Mouse (Mus musculus) granulocyte monocyte progenitor cell, adult 5-6 weeks (primary cell): ENCODE measurements around the gene Rnf5. TPM values are rescaled to one million over a fixed set of nuclear protein-coding genes. Genes with fewer than 3 reads are reported as not detected.

ENCODE experiments used
- ATAC-seq: replicated peaks from 2 replicates; pipeline ENCODE4 v1.8.0; 2016; ENCODE audit warnings: mild to moderate bottlenecking, moderate TSS enrichment, inconsistent platforms; ENCODE audit not compliant: poor library complexity, severe bottlenecking
- total RNA-seq, 2 experiments: library from RNA; stranded (forward) in 1 of 2; stranded (reverse) in 1 of 2; fragments of 200-712, 200-1000 nt in 1 of 2; fragments of >200 nt in 1 of 2; fragmentation: Nextera tagmentation in 1 of 2; gene quantifications; 2 replicates each; pipeline ENCODE4 v1.2.3; 2014 to 2017

Gene Rnf5
- total RNA-seq (2014; fragmentation: Nextera tagmentation) = 52.2 and 64.9 TPM in 2 replicates
- 13.8 and 15.2 TPM in 2 replicates for total RNA-seq (2017)

GRCm38 (mm10) chr17:34603375-34604060, at the start of gene Rnf5:
Gene Rnf5, minus strand, starts transcription at chr17:34603690.
- ATAC-seq = peak; percentile 72

GRCm38 (mm10) chr17:34652985-34653384, 49.5 kb upstream of the Rnf5 start:
- ATAC-seq = no peak

DNA sequence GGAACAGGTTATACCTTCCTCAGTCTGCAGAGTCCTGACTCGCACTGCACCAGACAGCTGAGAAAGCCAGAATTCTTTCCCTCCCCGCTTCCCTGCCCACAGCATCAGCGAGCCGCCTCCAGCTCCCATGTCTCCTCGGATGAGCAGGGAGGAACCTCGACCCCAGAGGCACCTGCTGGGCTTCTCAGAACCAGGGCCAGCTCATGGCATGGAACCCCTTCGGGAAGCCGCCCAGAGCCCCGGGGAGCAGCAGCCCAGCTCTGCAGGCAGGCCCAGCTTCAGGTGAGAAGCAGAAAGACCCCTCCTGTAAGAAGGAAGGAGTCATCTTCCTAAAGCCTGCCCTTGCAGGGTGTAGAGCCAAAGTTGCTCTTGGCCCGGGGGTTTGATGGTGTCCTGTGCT, 49.1 kb upstream of the Rnf5 start:
- ATAC-seq = no peak

DNA sequence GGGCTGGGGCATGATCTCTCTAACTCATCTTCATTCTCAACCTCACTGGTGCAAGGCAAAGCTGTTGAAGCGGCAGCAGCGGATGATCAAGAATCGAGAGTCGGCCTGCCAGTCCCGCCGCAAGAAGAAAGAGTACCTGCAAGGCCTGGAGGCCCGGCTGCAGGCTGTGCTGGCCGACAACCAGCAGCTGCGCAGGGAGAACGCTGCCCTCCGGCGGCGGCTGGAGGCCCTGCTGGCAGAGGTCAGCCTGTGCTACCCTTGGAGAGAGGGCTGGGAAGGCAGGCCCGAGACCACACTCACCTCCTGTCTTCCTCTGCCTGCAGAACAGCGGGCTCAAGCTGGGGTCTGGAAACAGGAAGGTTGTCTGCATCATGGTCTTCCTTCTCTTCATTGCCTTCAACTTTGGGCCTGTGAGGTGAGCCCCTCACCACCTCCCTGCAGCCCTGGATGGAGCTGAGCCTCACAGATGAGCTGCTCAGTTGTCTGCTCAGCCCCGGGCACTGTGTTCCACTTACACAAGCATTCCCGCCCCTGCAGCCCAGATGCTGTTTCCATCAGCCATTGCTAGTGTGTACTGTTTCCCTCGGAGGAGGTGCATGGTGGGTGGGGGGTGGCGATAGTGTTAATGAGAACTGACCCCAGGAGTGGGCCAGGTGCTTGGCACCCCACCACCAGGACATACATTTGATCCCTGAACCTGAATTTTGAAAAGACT, 48.2 kb upstream of the Rnf5 start:
- no peak for ATAC-seq

DNA sequence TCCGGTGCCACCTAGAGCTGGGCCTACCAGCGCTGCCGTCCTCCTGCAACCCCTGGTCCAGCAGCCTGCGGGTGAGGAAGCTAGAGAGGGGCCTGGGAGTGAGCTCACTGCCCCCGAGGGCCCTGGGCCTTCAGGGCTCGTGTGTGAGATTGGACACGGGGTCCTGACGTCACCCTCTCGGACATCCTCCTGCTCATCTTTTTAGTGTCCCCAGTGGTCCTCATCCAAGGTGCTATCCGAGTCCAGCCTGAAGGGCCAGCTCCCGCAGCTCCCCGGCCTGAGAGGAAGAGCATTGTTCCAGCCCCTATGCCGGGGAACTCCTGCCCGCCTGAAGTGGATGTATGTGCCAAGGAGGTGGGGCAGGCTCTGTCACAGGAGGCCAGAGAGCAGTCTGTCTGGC, 47.3 kb upstream of the Rnf5 start:
- no peak for ATAC-seq

DNA sequence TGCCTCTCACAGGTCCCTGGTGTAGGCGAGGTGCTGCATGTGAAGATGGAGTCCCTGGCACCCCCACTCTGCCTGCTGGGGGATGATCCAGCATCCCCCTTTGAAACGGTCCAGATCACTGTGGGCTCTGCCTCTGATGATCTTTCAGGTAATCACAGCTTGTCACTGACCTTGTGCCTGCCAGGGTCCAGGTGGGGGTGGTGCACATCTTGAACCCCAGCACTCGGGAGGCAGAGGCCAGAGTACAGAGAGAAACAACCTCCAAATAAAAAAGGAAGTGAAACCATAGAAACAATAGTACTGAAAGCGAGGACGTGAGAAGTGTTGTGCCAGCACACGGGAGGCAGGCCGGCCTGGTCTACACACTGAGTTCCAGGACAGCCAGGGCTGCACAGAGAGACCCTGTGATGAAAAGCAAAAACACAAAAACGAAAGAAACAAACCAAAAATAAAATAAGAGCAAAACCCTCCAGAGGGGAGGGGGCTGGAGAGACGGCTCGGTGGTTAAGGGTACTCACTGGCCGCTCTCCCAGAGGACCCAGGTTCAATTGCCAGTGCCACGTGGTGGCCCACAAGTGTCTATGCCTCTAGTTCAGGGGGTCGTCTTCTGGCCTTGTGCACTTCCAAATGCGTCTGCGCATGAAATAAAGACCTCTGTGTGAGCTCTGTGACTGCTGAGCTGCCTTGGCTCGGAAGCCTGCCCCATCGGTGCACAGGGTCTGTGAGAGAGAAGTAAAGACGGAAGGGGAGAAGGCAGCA, 45.8 kb upstream of the Rnf5 start:
- ATAC-seq = no peak

DNA sequence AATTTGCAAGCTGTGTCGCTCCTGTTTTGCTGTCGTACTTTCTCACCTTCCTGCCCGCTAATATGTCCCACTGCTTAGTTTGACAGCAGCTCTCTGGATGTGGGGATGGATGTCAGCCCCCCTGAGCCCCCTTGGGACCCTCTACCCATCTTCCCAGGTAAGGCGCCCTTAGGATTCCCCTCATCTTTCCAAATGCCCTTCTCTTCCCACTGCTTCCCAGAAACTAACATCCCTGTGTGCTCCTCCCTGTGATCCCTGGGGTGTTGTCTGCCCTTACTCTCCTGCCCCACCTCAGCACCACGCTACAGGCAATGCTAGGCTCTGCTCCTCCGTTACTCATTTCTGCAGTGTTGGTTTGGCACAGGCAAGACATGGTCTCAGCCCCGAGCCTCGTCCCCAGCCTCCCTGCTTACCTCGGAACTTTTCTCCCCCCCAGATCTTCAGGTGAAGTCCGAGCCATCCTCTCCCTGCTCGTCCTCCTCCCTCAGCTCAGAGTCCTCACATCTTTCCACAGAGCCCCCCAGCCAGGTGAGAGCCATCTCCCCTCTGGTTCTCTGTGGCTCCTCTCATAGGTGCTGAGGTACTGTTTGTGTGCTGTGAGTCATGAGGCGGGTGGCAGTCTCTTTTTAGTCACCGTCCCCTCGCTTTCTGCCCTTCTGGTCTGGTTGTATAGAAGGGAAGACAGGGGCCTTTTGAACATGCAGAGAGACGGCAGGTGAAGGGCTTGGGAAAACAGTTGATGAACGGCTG, 44.8 kb upstream of the Rnf5 start:
- ATAC-seq = no peak

- peak; percentile 81 for ATAC-seq
These were observed 43.7 kb upstream of the Rnf5 start, which contains the start of gene Atf6b for GRCm38 (mm10) chr17:34646906-34647787. Gene Atf6b, plus strand, starts transcription at chr17:34647146.

DNA sequence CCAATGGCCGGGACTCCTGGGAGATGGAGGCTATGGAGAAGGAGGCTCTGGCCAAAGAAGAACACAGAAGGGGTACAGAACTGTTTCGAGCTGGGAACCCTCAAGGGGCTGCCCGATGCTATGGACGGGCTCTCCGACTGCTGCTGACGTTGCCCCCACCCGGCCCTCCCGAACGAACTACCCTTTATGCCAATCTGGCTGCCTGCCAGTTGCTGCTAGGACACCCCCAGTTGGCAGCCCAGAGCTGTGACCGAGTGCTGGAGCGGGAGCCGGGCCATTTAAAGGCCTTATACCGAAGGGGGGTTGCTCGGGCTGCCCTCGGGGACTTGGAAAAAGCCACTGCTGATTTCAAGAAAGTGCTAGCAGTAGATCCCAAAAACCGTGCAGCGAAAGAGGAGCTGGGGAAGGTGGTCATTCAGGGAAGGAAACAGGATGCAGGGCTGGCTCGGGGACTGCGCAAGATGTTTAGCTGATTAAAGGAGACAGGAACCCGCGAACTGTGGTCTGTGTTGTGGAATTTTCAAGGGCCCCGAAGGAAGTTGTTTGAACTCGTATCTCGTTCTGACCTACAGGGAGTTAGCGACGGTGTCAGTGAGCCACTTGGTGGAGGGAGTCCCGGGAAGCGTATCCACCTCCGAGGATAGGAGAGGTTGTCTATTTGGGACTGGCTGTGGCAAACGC, 42.5 kb upstream of the Rnf5 start:
- ATAC-seq = 0 out of 2 replicates have a peak, but pooled peaks have one; percentile 6

GRCm38 (mm10) chr17:34645256-34645829, 41.9 kb upstream of the Rnf5 start:
- ATAC-seq = no peak

DNA sequence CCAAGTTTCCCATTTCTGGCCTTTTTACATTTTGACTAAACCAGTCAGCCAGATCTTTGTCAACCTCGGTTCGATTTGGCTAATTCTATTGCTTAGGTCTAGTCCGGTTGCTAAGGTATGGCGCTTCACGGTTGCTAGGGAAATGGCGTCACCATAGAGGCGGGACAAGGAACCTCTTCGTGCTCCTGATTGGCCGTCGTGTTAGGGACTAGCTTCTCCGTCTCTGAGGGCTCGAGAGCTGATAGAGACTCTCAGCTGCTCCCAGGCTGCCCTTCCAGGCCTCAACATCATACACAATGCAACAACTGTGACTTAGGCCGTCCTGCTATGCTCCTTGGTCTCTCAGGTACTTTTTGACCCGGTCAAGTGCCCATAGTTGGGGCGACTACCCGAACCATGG, 41.1 kb upstream of the Rnf5 start, which contains the start of gene Fkbpl:
Gene Fkbpl (plus strand): TSS at position 157 of the 400 bp plus-strand sequence.
- peak; percentile 58 for ATAC-seq

GRCm38 (mm10) chr17:34643944-34644343, 40.5 kb upstream of the Rnf5 start:
- ATAC-seq = no peak

GRCm38 (mm10) chr17:34643379-34643778, 39.9 kb upstream of the Rnf5 start:
- no peak for ATAC-seq

DNA sequence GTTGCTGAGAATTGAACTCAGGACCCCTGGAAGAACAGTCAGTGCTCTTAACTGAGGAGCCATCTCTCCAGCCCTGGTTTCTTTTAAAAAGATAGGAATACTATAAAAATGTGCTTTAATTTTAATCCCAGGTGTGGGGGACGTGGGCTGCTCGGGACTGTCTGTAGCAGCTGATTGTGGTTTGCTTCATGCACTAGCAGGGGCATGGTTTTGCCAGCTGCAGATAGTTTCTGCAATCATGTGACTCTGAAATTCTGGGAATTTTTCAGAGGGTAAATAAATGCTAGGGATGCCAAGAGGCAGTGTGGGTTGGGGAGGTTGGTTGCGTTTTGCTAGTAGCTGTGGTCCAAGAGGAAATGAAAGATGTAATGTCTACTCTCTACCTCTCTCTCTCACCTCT, 38.5 kb upstream of the Rnf5 start:
- ATAC-seq = no peak

DNA sequence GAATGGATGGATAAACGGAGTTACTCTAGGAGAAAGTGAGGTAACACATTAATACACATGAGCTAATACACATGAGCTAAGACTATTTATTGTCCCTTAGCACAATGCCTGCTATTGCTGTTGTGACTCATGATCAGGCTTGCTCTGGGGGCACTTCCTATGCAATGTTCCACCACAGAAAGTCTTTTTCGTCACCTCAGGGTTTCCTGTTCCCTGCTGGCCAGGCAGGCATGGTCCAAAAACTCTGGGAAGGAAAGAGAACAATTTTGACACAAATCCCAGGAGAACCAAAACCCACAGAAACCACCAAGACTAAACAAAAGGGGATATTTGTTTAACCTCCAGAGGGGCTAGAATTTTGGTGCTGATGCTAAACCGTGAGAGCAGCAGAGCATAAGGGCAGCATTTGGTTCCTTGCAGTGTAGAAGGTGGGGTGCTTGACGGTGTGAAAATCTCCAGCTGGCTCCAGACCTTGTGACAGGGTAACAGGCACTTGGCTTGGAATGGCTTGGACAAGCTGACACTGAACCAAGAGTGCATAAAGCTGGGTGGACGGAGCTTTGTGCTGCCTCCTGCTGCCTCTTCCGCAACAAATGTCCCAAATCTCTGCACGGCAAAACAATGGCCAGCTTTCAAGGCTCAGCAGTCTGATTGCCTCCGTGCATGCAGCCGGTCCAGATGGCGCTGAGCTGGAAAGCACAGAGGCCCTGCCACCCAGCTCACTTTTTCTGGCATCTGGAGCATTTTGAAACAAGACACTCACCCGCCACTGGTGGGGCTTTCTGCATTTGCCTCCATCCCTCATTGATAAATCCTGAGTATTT, 37.5 kb upstream of the Rnf5 start:
- ATAC-seq = peak; percentile 64

GRCm38 (mm10) chr17:34639461-34640255, 36.2 kb upstream of the Rnf5 start:
- peak; percentile 82 for ATAC-seq

- ATAC-seq = no peak
These were observed 34.0 kb upstream of the Rnf5 start for GRCm38 (mm10) chr17:34637459-34637858.
